Mouse (Mus musculus) thymus, postnatal 36 days (tissue): Measurements from ENCODE around the gene Ppp1ca.

Experiments used
- DNase-seq, 2 experiments: peaks; one replicate each; pipeline ENCODE4 v3.0.0; 2022; ENCODE audit warnings: mixed read lengths in 2 of 2

The Ppp1ca gene

GRCm38 (mm10) chr19:4240247-4240668 lies 48.4 kb downstream of the Ppp1ca start:
- no peak for DNase-seq

GRCm38 (mm10) chr19:4242416-4242815 lies 50.6 kb downstream of the Ppp1ca start:
- no peak for DNase-seq

GRCm38 (mm10) chr19:4244775-4245174 lies 52.9 kb downstream of the Ppp1ca start:
- DNase-seq: no peak
